Mouse (Mus musculus): ENCODE data around the gene Asic4.

Asic4 gene

GRCm38 (mm10) chr1:75505159-75505955 is 55.1 kb downstream of the Asic4 start:
- DNase-seq: no peak

- DNase-seq: peak in 1 of 2 experiments; percentile 15
Observed at GRCm38 (mm10) chr1:75505956-75506831, 56.0 kb downstream of the Asic4 start, which contains the start of gene Obsl1. Gene Obsl1 (minus strand): TSS chr1:75506452.

DNA sequence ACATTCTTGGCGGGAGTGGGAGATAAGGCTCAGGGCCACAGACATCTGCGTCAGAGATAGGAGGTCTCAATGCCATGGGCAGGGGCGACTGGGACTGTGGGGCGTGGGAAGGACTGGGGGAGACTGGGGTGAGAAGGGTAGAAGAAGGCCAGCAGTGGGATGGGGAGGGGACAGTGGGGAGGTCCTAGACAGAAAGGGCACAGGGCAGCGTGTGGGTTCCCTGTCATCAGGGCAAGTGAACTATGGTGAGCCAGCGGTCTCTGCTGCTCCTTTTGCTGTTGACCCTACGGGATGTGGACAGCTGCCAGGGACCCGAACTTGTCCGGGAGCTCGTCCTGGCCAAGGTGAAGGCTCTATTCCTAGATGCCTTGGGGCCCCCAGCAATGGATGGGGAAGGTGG is 56.8 kb downstream of the Asic4 start, which contains the start of gene Inha:
Inha (plus strand) TSS at position 72 of the 400 bp plus-strand sequence.
- DNase-seq: no peak

DNA sequence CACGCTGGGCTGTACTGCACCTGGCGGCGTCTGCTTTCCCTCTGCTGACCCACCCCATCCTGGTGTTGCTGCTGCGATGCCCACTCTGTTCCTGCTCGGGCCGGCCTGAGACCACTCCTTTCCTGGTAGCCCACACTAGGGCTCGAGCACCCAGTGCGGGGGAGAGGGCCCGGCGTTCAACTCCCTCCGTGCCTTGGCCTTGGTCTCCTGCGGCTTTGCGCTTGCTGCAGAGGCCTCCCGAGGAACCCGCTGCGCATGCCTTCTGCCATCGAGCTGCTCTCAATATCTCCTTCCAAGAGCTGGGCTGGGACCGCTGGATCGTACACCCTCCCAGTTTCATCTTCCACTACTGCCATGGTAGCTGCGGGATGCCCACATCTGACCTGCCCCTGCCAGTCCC is 59.4 kb downstream of the Asic4 start:
- no peak for DNase-seq

GRCm38 (mm10) chr1:75510154-75510553 is 59.9 kb downstream of the Asic4 start:
- no peak for DNase-seq

- peak in 1 of 2 experiments; percentile 19 for DNase-seq
Observed at GRCm38 (mm10) chr1:75511437-75512210, 61.4 kb downstream of the Asic4 start.

DNA sequence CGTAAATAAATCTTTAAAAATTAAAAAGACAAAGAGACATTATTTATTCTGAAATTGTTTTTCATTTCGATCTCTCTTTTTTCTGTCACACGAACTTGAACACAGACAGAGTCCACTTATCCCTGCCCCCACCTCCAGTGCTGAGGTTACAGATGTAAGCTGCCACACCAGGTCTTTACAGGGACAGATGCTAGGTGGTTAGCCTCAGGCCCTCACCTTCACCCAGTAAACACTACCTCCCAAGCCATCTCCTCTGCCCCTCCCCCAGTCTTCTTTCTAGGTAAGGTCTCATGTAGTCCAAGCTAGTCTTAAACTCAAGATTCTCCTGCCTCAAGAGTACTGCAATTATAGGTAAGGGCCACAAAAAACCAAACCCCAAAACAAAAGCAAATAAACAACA is 62.3 kb downstream of the Asic4 start:
- no peak for DNase-seq

- no peak for DNase-seq
Observed at GRCm38 (mm10) chr1:75516703-75517380, 66.6 kb downstream of the Asic4 start.

GRCm38 (mm10) chr1:75517984-75518383 is 67.7 kb downstream of the Asic4 start:
- DNase-seq: no peak

DNA sequence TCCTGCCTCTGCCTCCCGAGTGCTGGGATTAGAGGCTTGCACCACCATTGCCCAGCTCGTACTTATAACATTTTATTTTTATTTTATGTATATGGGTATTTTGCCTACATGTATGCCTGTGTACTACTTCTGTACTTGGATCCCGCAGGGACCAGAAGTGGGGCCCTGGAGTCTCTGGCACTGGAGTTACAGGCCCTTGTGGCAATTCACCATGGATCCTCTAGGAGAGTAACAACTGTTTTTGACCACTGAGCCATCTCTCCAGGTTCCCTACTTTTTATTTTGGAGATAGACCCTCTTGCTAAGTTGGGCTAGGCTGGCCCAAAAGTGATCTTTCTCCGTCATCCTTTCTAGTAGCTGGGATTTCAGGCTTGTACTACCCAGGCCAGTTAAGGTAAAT is 68.2 kb downstream of the Asic4 start:
- DNase-seq: no peak

DNA sequence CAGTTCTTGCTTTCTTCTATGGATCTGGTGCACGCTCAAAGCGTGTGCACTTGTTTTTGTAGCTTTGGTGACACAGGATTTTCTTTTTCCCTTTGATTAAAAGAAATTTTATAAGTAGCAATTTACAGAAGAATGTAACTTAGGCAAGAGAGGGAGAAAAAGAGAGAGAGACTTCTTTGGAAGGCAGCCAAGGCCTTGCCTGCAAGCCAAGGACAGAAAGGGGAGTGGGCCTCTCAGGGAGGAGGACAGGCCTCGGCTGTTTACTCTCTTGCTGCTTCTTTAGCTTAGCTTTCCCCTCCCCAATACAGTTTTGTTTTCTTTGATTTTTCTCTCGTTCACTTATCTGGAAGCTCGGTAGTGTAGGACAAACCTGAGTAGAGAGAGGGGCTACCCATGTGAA is 69.3 kb downstream of the Asic4 start:
- no peak for DNase-seq

- DNase-seq: peak; percentile 90 to 93
Observed at GRCm38 (mm10) chr1:75521321-75522031, 71.2 kb downstream of the Asic4 start, which contains the start of gene Stk11ip. Gene Stk11ip (plus strand): TSS chr1:75521529.
